Mouse (Mus musculus): ENCODE measurements at regions not wholly inside any gene's neighbourhood (a gene's known extent, or its start where the extent isn't known, plus 50 kb on each side); places are given as distances from the start of the nearest gene placed in this dataset.

- TF ChIP-seq POLR2A (IDR thresholded peaks at IDR 0.05; ENCODE audit: borderline replicate concordance, extremely low read depth, insufficient read depth, insufficient read length, poor library complexity, severe bottlenecking) (no peak), CTCF (IDR thresholded peaks at IDR 0.05; ENCODE audit: borderline replicate concordance, extremely low read depth, insufficient read depth, insufficient read length) (no peak)
Measured at GRCm38 (mm10) chr8:78946085-78946484, 82.2 kb upstream of the Zfp827 start.

All from brain, embryonic 14.5 days (tissue).